Mouse (Mus musculus) bone marrow, adult 2 months (tissue): Measurements from ENCODE around the gene Gna14. TPM values are rescaled to one million over a fixed set of nuclear protein-coding genes. Genes with fewer than 3 reads are reported as not detected.

Experiments
- H3K27ac ChIP-seq: fragments of 200-500 bp; 2 replicates; pipeline ENCODE4 v1.5.1; 2012; ENCODE audit warnings: low read depth, mild to moderate bottlenecking, control low read depth, inconsistent platforms, low read length; ENCODE audit not compliant: control insufficient read depth, poor library complexity, insufficient read depth
- H3K4me1 ChIP-seq: fragments of 200-500 bp; 2 replicates; pipeline ENCODE4 v1.6.1; 2011; ENCODE audit warnings: low read length; ENCODE audit not compliant: control insufficient read depth, insufficient read depth
- H3K4me3 ChIP-seq: fragments of 200-500 bp; replicated peaks from 2 replicates; pipeline ENCODE3; 2011; ENCODE audit warnings: mild to moderate bottlenecking, low read depth, low read length, control low read depth; ENCODE audit not compliant: control insufficient read depth
- CTCF ChIP-seq: fragments of 200-500 bp; IDR thresholded peaks from 2 replicates; pipeline ENCODE4 v1.5.1; 2011; ENCODE audit warnings: low read length, control low read depth; ENCODE audit not compliant: control insufficient read depth, insufficient read depth
- POLR2A ChIP-seq: fragments of 200-500 bp; IDR thresholded peaks from 2 replicates; pipeline ENCODE4 v1.6.1; 2011; ENCODE audit warnings: low read depth, mild to moderate bottlenecking, control low read depth, low read length, borderline replicate concordance; ENCODE audit not compliant: control insufficient read depth
- WGBS: fragments of 180-500 bp; shearing (Covaris S2); methylation state at CpG from one replicate; pipeline ENCODE4 v1.1.7; 2018; 5-methylcytosine and 5-hydroxymethylcytosine counted together
- polyA plus RNA-seq: library from polyadenylated mRNA; stranded (reverse); fragments of >200 nt; gene quantifications from 2 replicates; pipeline ENCODE4 v1.2.4, GENCODE M21; 2011; ENCODE audit warnings: low replicate concordance; ENCODE audit not compliant: missing spikeins, insufficient read depth, insufficient read length

Gene Gna14
- polyA plus RNA-seq, 1 experiment, result not detected

- TF ChIP-seq CTCF (no peak), POLR2A (no peak)
- Histone ChIP-seq H3K27ac (no peak overlapping the region), H3K4me3 (no peak overlapping the region), H3K4me1 (no peaks in the 10 kb centered on the region)
- WGBS, result 70% methylated on average over 3 of the region's 3 CpGs
These were observed 92.8 kb downstream of the Gna14 start for GRCm38 (mm10) chr19:16528225-16528828.

GRCm38 (mm10) chr19:16529293-16529920 lies 93.8 kb downstream of the Gna14 start:
- H3K4me3 ChIP-seq, result no peak overlapping the region
- peak; percentile 68 for TF ChIP-seq CTCF
- no peak for TF ChIP-seq POLR2A
- H3K27ac ChIP-seq, result no peak overlapping the region
- H3K4me1 ChIP-seq, result no peaks in the 10 kb centered on the region

- Histone ChIP-seq H3K27ac (no peak overlapping the region), H3K4me3 (no peak overlapping the region), H3K4me1 (no peaks in the 10 kb centered on the region)
- WGBS, result 55% methylated on average over 4 of the region's 4 CpGs
- TF ChIP-seq CTCF (no peak), POLR2A (no peak)
These were observed 94.4 kb downstream of the Gna14 start for GRCm38 (mm10) chr19:16529999-16530398.

- WGBS, result 88% methylated on average over 2 of the region's 2 CpGs
- H3K4me3 ChIP-seq, result no peak overlapping the region
- no peaks in the 10 kb centered on the region for H3K4me1 ChIP-seq
- no peak overlapping the region for H3K27ac ChIP-seq
- TF ChIP-seq POLR2A (no peak), CTCF (no peak)
These were observed 98.7 kb downstream of the Gna14 start for GRCm38 (mm10) chr19:16534311-16534710.

GRCm38 (mm10) chr19:16538416-16538815 lies 102.9 kb downstream of the Gna14 start:
- no peak overlapping the region for H3K27ac ChIP-seq
- no peak for TF ChIP-seq CTCF
- TF ChIP-seq POLR2A, result no peak
- WGBS, result 94% methylated on average over 2 of the region's 2 CpGs
- no peaks in the 10 kb centered on the region for H3K4me1 ChIP-seq
- no peak overlapping the region for H3K4me3 ChIP-seq

GRCm38 (mm10) chr19:16543688-16544087 lies 108.1 kb downstream of the Gna14 start:
- Histone ChIP-seq H3K27ac (no peak overlapping the region), H3K4me1 (no peaks in the 10 kb centered on the region), H3K4me3 (no peak overlapping the region)
- TF ChIP-seq POLR2A, result no peak
- no peak for TF ChIP-seq CTCF
- 82% methylated on average over 4 of the region's 4 CpGs for WGBS

GRCm38 (mm10) chr19:16556988-16557387 lies 121.4 kb downstream of the Gna14 start:
- TF ChIP-seq POLR2A (no peak), CTCF (no peak)
- WGBS, result 73% methylated on average over 8 of the region's 8 CpGs
- no peaks in the 10 kb centered on the region for H3K4me1 ChIP-seq
- no peak overlapping the region for H3K27ac ChIP-seq
- H3K4me3 ChIP-seq, result no peak overlapping the region

- TF ChIP-seq CTCF (peak; percentile 61), POLR2A (no peak)
- 78% methylated on average over 5 of the region's 5 CpGs for WGBS
- Histone ChIP-seq H3K4me1 (no peaks in the 10 kb centered on the region), H3K4me3 (no peak overlapping the region), H3K27ac (no peak overlapping the region)
These were observed 122.4 kb downstream of the Gna14 start for GRCm38 (mm10) chr19:16557971-16558370.

GRCm38 (mm10) chr19:16558570-16558969 lies 123.0 kb downstream of the Gna14 start:
- TF ChIP-seq POLR2A, result no peak
- TF ChIP-seq CTCF, result no peak
- Histone ChIP-seq H3K4me3 (no peak overlapping the region), H3K4me1 (no peaks in the 10 kb centered on the region), H3K27ac (no peak overlapping the region)
- 81% methylated on average over 2 of the region's 2 CpGs for WGBS
